Mouse (Mus musculus) megakaryocyte, embryonic 14.5 days (primary cell): ENCODE data around the gene Mgst3.

Experiments
- FLI1 ChIP-seq: IDR thresholded peaks from 2 replicates; pipeline ENCODE4 v1.6.1; 2012; ENCODE audit warnings: low read length, inconsistent platforms, mixed read lengths
- GATA1 ChIP-seq: IDR thresholded peaks from 3 replicates; pipeline ENCODE4 v1.6.1; 2012; ENCODE audit warnings: mixed read lengths, low read length, inconsistent platforms, borderline replicate concordance

DNA sequence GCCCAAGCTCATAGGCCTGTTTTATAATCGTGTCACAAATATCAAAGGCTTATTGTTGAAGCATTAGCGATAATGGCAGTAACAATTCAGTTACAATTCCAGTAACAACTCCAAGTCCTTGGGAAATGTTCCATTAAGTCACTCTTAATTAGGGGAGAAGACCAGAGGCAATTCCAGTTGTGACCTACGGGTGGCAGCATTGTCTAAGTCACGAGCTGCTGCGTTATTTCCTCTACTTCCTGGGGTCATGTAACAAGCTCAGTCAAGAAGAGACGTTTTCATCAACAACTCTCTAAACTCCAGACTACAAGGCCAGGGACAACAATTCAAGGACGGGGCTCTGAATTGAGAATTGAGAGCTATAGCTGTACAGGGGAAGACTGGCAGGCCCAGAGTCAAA, 21.2 kb upstream of the Mgst3 start:
- no peak for TF ChIP-seq GATA1
- TF ChIP-seq FLI1 = no peak
